Mouse (Mus musculus): Measurements from ENCODE around the gene Nat9. TPM values are rescaled to one million over a fixed set of nuclear protein-coding genes. Genes with fewer than 3 reads are reported as not detected.

The Nat9 gene
- polyA plus RNA-seq, 1 experiment from 2014 or later = 16.4 TPM

GRCm38 (mm10) chr11:115166776-115167175 is 20.9 kb downstream of the Nat9 start:
- Histone ChIP-seq H3K9me3 (ENCODE audit: control insufficient read depth, low read length) (no peaks in the 10 kb centered on the region), H3K4me1 (replicated peaks; ENCODE audit: control insufficient read depth, insufficient read depth, low read length) (peaks cover 30% of the 10 kb centered on the region), H3K36me3 (ENCODE audit: control insufficient read depth, insufficient read depth, low read length) (no peaks in the 10 kb centered on the region), H3K4me3 (ENCODE audit: low read depth, low read length) (no peak overlapping the region), H3K27me3 (replicated peaks; ENCODE audit: control insufficient read depth, insufficient read depth, low read length) (no peaks in the 10 kb centered on the region), H3K27ac (ENCODE audit: low read depth) (no peak overlapping the region), H3K4me2 (ENCODE audit: low read length) (no peak overlapping the region), H3K9ac (ENCODE audit: low read length) (no peak overlapping the region)
- DNase-seq (ENCODE audit: low spot score) (no peak), ATAC-seq (replicated peaks; ENCODE audit: low FRiP score, low TSS enrichment, low read depth) (no peak)
- 65% methylated on average over 3 of the region's 3 CpGs for WGBS

GRCm38 (mm10) chr11:115164976-115165374 is 22.7 kb downstream of the Nat9 start:
- H3K9me3 ChIP-seq (ENCODE audit: control insufficient read depth, low read length) = no peaks in the 10 kb centered on the region
- WGBS = 2% methylated on average over 9 of the region's 9 CpGs
- H3K27ac ChIP-seq (ENCODE audit: low read depth) = peak overlapping the region; percentile 57; the same call in 1 of the 2 replicates
- DNase-seq (ENCODE audit: low spot score) = peak; percentile 68
- no peaks in the 10 kb centered on the region for H3K27me3 ChIP-seq (replicated peaks; ENCODE audit: control insufficient read depth, insufficient read depth, low read length)
- peak overlapping the region; percentile 76 for H3K4me2 ChIP-seq (ENCODE audit: low read length)
- peaks cover 25% of the 10 kb centered on the region for H3K4me1 ChIP-seq (replicated peaks; ENCODE audit: control insufficient read depth, insufficient read depth, low read length)
- ATAC-seq (replicated peaks; ENCODE audit: low FRiP score, low TSS enrichment, low read depth) = peak; percentile 44
- H3K36me3 ChIP-seq (ENCODE audit: control insufficient read depth, insufficient read depth, low read length) = no peaks in the 10 kb centered on the region
- H3K9ac ChIP-seq (ENCODE audit: low read length) = peak overlapping the region; percentile 35; the same call in 1 of the 2 replicates
- peak overlapping the region; percentile 75 for H3K4me3 ChIP-seq (ENCODE audit: low read depth, low read length)

- Histone ChIP-seq H3K9ac (ENCODE audit: low read length) (peak overlapping the region; percentile 55), H3K4me1 (replicated peaks; ENCODE audit: control insufficient read depth, insufficient read depth, low read length) (peaks cover 25% of the 10 kb centered on the region), H3K27ac (ENCODE audit: low read depth) (peak overlapping the region; percentile 57; the same call in 1 of the 2 replicates), H3K9me3 (ENCODE audit: control insufficient read depth, low read length) (no peaks in the 10 kb centered on the region), H3K4me3 (ENCODE audit: low read depth, low read length) (peak overlapping the region; percentile 75), H3K4me2 (ENCODE audit: low read length) (peak overlapping the region; percentile 76), H3K27me3 (replicated peaks; ENCODE audit: control insufficient read depth, insufficient read depth, low read length) (no peaks in the 10 kb centered on the region), H3K36me3 (ENCODE audit: control insufficient read depth, insufficient read depth, low read length) (no peaks in the 10 kb centered on the region)
- ATAC-seq (replicated peaks; ENCODE audit: low FRiP score, low TSS enrichment, low read depth) = peak; percentile 24
- under 1% methylated on average over 13 of the region's 14 CpGs for WGBS
- peak; percentile 69 for DNase-seq (ENCODE audit: low spot score)
Measured at GRCm38 (mm10) chr11:115164341-115164975, 23.2 kb downstream of the Nat9 start.

- H3K9ac ChIP-seq (ENCODE audit: low read length) = peak overlapping the region; percentile 55
- H3K27me3 ChIP-seq (replicated peaks; ENCODE audit: control insufficient read depth, insufficient read depth, low read length) = no peaks in the 10 kb centered on the region
- ATAC-seq (replicated peaks; ENCODE audit: low FRiP score, low TSS enrichment, low read depth) (peak; percentile 12; the same call in 1 of the 2 replicates), DNase-seq (ENCODE audit: low spot score) (no peak)
- H3K27ac ChIP-seq (ENCODE audit: low read depth) = peak overlapping the region; percentile 62
- no peaks in the 10 kb centered on the region for H3K9me3 ChIP-seq (ENCODE audit: control insufficient read depth, low read length)
- no peaks in the 10 kb centered on the region for H3K36me3 ChIP-seq (ENCODE audit: control insufficient read depth, insufficient read depth, low read length)
- H3K4me2 ChIP-seq (ENCODE audit: low read length) = peak overlapping the region; percentile 76
- peaks cover 25% of the 10 kb centered on the region for H3K4me1 ChIP-seq (replicated peaks; ENCODE audit: control insufficient read depth, insufficient read depth, low read length)
- under 1% methylated on average over 47 of the region's 47 CpGs for WGBS
- H3K4me3 ChIP-seq (ENCODE audit: low read depth, low read length) = peak overlapping the region; percentile 75
Measured at GRCm38 (mm10) chr11:115163568-115164150, 24.0 kb downstream of the Nat9 start.

GRCm38 (mm10) chr11:115162832-115163480 is 24.7 kb downstream of the Nat9 start, which contains the start of gene Slc9a3r1:
Gene Slc9a3r1 (plus strand): TSS chr11:115163341.
- Histone ChIP-seq H3K9ac (ENCODE audit: low read length) (peak within 1 kb of the TSS; percentile 55), H3K27ac (ENCODE audit: low read depth) (peak within 1 kb of the TSS; percentile 62), H3K27me3 (replicated peaks; ENCODE audit: control insufficient read depth, insufficient read depth, low read length) (no peaks in the 10 kb centered on the region), H3K4me1 (replicated peaks; ENCODE audit: control insufficient read depth, insufficient read depth, low read length) (peaks cover 27% of the 10 kb centered on the region), H3K9me3 (ENCODE audit: control insufficient read depth, low read length) (no peaks in the 10 kb centered on the region), H3K4me2 (ENCODE audit: low read length) (peak within 1 kb of the TSS; percentile 76), H3K36me3 (ENCODE audit: control insufficient read depth, insufficient read depth, low read length) (no peaks in the 10 kb centered on the region), H3K4me3 (ENCODE audit: low read depth, low read length) (peak within 1 kb of the TSS; percentile 75)
- DNase-seq (ENCODE audit: low spot score) (peak; percentile 97), ATAC-seq (replicated peaks; ENCODE audit: low FRiP score, low TSS enrichment, low read depth) (peak; percentile 90)
- under 1% methylated on average over 47 of the region's 47 CpGs for WGBS

GRCm38 (mm10) chr11:115162205-115162601 is 25.5 kb downstream of the Nat9 start:
- H3K4me1 ChIP-seq (replicated peaks; ENCODE audit: control insufficient read depth, insufficient read depth, low read length) = peaks cover 31% of the 10 kb centered on the region
- H3K27ac ChIP-seq (ENCODE audit: low read depth) = no peak overlapping the region
- no peaks in the 10 kb centered on the region for H3K9me3 ChIP-seq (ENCODE audit: control insufficient read depth, low read length)
- peak overlapping the region; percentile 75; the same call in 1 of the 2 replicates for H3K4me3 ChIP-seq (ENCODE audit: low read depth, low read length)
- H3K36me3 ChIP-seq (ENCODE audit: control insufficient read depth, insufficient read depth, low read length) = no peaks in the 10 kb centered on the region
- DNase-seq (ENCODE audit: low spot score) (no peak), ATAC-seq (replicated peaks; ENCODE audit: low FRiP score, low TSS enrichment, low read depth) (no peak)
- H3K4me2 ChIP-seq (ENCODE audit: low read length) = peak overlapping the region; percentile 76
- H3K9ac ChIP-seq (ENCODE audit: low read length) = no peak overlapping the region
- 18% methylated on average over 9 of the region's 9 CpGs for WGBS
- H3K27me3 ChIP-seq (replicated peaks; ENCODE audit: control insufficient read depth, insufficient read depth, low read length) = no peaks in the 10 kb centered on the region

- no peak for ATAC-seq (replicated peaks; ENCODE audit: low FRiP score, low TSS enrichment, low read depth)
Measured at GRCm38 (mm10) chr11:115161578-115162204, 26.0 kb downstream of the Nat9 start.

GRCm38 (mm10) chr11:115160883-115161577 is 26.6 kb downstream of the Nat9 start:
- H3K9ac ChIP-seq (ENCODE audit: low read length) = no peak overlapping the region
- H3K4me2 ChIP-seq (ENCODE audit: low read length) = no peak overlapping the region
- ATAC-seq (replicated peaks; ENCODE audit: low FRiP score, low TSS enrichment, low read depth) = no peak
- WGBS = 38% methylated on average over 10 of the region's 10 CpGs
- H3K27me3 ChIP-seq (replicated peaks; ENCODE audit: control insufficient read depth, insufficient read depth, low read length) = no peaks in the 10 kb centered on the region
- H3K27ac ChIP-seq (ENCODE audit: low read depth) = peak overlapping the region; percentile 43; the same call in 1 of the 2 replicates
- no peaks in the 10 kb centered on the region for H3K9me3 ChIP-seq (ENCODE audit: control insufficient read depth, low read length)
- no peaks in the 10 kb centered on the region for H3K36me3 ChIP-seq (ENCODE audit: control insufficient read depth, insufficient read depth, low read length)
- peak; percentile 91 for DNase-seq (ENCODE audit: low spot score)
- H3K4me3 ChIP-seq (ENCODE audit: low read depth, low read length) = no peak overlapping the region
- peaks cover 28% of the 10 kb centered on the region for H3K4me1 ChIP-seq (replicated peaks; ENCODE audit: control insufficient read depth, insufficient read depth, low read length)

More at GRCm38 (mm10) chr11:115161578-115162204, 26.0 kb downstream of the Nat9 start:
- no peaks in the 10 kb centered on the region for H3K36me3 ChIP-seq (ENCODE audit: control insufficient read depth, insufficient read depth, low read length)
- no peak overlapping the region for H3K4me2 ChIP-seq (ENCODE audit: low read length)
- H3K27ac ChIP-seq (ENCODE audit: low read depth) = peak overlapping the region; percentile 43; the same call in 1 of the 2 replicates
- H3K4me1 ChIP-seq (replicated peaks; ENCODE audit: control insufficient read depth, insufficient read depth, low read length) = peaks cover 31% of the 10 kb centered on the region
- no peaks in the 10 kb centered on the region for H3K27me3 ChIP-seq (replicated peaks; ENCODE audit: control insufficient read depth, insufficient read depth, low read length)
- no peaks in the 10 kb centered on the region for H3K9me3 ChIP-seq (ENCODE audit: control insufficient read depth, low read length)
- no peak overlapping the region for H3K9ac ChIP-seq (ENCODE audit: low read length)
- 60% methylated on average over 9 of the region's 9 CpGs for WGBS
- no peak overlapping the region for H3K4me3 ChIP-seq (ENCODE audit: low read depth, low read length)
- DNase-seq (ENCODE audit: low spot score) = peak; percentile 66

All from intestine, embryonic 14.5 days (tissue).